Mouse (Mus musculus) liver (tissue): ENCODE measurements at regions not wholly inside any gene's neighbourhood (a gene's known extent, or its start where the extent isn't known, plus 50 kb on each side); places are given as distances from the start of the nearest gene placed in this dataset.
"Not testable (repeated sequence)": the region's sequence is repeated elsewhere in the genome, so short reads cannot be mapped to it uniquely, and the experiment has no call there.

Experiments used
- DNase-seq: peaks from one replicate; pipeline ENCODE4 v3.0.0-alpha.2; 2020; ENCODE audit warnings: mixed read lengths

DNA sequence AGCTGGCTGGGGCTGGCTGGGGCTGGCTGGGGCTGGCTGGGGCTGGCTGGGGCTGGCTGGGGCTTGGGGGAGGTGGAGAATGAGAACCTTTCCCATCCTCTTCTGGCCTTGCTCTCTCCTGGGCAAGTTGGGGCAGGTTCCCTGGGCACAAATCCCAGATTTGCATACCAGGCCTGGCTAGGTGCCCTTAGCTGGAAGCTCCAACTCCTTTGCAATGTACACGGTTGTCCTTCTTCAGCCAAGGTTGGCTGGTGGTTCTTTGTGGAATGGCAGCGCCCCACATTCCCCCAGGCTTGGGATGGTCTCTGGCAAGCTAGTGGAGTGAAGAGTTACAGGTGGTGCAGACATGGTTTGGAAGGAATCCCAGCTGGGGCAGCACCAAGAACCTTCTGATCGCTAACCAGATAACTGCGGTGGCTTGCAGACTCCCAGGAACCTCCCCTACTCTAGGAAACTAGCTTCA is 217.5 kb downstream of the Pten start:
- no peak for DNase-seq

DNA sequence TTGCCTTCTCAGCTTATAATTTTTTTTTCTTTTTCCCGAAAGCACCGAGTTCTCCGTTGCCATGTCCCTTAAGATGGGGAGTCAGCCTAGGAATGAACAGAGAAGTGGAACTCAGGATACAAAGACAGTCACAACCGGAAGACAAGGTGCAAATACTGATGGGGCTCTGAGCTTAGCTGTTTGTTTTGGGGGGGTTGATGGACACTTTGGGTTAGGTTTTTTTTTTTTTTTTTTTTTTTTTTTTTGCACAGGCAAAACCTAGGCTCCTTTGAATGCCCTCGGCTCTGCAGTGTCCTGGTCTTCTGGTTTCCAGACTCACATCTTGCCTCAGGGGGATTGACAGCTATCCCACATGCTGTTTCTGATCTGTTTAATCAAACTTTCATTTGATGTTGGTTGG is 218.0 kb downstream of the Pten start:
- DNase-seq, result no peak

DNA sequence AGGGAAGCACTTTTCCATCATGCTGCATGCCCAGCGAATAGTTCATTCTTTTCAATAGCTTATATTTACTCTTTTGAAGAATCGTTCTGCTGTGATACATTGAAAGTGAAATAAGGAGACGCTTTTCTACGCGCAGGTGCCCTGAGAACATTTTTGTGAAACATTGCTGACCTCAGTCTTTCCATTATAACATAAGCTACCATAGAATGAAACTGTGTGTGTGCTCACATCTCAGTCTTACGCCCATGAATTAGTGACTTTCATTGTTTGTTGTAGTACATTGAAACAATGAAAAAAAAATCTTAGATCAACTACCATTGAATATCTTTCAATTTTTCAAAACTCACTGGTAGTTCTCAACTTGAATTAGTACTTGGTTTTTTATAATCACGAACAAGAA is 219.2 kb downstream of the Pten start:
- DNase-seq, result no peak

DNA sequence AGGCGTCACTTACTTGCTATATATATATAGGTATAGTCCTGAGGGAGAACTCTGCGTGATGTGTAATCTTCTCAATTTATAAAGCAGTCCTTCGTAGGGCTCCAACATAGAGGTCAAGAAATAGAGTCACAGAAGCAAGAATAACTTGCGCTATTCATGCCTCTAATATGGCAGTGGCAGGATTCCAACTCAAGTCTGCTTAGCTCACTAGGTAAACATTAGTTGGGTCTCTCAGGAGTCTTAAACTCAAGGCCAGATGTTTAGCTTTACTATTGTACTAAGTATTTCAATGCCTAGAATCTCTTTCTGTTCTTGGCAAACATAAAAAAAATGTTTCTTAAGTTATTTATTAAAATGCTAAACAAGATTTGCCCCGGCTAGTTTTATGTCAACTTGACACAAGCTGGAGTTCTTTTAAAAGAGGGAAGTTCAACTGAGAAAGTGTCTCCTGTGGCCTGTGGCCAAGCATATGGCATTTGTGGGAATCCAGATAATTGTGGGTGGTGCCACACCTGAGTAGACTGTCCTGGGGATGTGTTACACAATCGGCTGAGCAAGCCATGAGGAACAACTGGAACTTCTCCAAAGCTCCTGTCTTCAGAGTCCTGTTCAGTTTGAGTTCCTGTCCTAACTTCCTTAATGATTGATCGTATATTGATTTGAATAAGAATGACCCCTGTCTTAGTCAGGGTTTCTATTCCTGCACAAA is 220.9 kb downstream of the Pten start:
- DNase-seq, result no peak

DNA sequence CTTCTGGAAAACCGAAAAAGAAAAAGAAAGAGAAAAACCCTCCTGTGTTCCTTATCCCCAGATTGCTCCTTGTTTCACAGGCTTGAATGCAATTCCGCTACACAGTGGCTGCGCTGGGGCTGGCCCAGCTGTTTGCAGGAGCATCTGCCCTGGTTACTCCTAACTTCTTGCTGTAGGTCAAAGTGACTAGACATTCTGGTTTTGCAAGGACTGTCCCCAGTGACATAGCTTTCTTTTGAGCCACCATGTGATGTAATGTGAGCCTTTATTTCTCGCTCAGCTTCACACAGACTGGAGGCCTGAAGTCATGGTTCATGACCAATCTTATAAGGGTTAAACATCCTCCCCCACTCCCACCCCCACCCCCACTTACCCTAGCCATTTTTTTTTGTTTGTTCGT is 222.8 kb downstream of the Pten start:
- DNase-seq, result no peak

DNA sequence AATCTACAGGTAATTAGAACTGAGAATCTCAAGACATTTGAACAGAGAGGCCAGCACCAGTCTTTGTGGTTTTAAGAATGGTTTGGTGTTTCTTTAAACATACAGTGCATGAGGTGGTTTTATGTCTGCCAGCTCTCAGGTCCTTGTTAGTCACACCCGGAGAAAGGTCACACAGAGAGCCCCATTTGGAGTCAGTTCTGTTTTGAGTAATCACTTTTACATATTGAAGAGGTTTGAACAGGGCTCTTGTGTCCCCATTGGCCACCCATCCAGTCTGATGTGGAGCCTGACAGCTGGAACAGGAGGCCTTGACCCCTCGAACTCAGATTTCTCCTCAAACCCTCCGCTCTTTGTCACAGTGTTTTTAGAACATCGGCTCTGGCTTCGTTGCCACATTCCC is 231.4 kb downstream of the Pten start:
- DNase-seq, result no peak

DNA sequence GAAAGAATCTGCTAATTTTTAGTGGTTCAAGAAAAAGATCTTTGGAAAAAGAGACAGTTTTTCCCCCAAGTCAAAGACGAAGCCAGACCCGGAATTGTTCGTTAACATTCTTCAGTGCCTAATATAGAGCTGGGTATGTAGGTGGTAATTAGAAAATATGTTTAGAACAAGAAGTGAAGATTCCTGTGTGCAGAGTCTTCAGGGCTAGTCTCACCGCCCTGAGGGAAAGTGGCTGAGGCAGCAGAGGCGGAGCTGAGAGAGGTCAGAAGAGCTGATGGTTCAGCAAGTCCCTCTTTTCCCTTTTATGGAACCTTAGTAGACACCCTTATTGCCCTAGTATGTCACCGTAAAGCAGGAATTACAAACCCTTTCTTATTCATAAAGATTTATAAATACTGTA is 232.0 kb downstream of the Pten start:
- no peak for DNase-seq

DNA sequence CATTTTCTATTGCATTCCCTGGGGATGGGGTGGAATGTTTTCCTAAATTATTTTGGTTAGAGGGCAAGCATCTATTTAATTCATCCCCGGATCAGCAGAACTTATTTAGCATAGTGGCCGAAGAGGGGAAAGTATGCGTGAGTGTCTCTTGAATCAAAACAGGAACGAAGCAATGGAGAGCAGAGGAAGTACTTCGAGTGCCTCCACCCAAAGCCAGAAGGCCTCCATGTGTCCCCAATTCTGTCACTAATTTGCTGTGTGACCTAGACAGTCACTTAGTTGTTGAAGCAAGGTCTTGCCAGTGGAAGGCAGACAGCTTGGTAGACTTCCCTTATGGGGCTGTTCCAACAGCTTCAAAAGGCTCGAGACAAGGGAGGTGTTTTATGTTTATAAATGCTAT is 233.3 kb downstream of the Pten start:
- DNase-seq, result no peak

DNA sequence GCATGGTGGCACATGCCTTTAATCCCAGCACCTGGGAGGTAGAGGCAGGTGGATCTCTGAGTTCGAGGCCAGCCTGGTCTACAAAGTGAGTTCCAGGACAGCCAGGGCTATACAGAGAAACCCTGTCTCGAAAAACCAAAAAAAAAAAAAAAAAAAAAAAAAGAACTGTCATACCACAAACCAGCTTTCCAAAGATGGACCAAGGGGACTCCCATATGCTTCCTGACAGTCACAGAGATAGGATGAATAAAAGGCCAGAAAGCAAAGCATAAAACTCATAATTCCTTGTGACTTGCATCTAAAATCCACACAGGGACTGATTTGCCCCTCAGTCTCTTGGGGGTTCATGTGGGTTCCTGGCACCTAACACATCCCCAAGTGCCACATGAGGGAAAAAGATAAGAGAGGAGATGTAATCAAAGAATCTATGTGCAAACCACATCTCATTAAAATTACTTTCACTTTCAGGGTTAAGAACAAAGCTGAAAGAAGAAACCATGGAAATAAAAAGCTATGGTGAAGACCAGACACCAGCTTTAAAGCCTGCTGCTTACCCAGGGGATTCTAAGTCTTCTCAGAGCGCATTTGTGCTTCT is 241.4 kb downstream of the Pten start:
- no peak for DNase-seq

DNA sequence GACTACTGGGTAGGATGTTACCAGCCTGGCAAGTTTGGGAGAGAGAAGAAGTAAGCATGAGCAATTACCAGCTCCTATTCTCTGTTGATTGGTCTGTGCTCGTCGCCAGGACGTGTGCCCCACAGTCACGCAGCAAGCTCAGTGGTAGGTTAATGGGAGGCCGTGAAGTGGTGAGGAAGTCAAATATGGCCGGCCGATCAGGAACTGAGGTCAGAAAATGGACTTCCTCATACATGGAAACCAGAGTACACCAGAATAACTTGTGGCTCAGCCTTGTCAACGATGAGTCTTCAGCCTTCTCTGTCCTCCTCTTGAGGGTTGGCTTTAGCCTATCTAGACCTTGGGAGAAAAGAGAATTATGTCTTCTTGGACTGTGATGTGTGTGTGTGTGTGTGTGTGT is 250.3 kb downstream of the Pten start:
- no peak for DNase-seq

DNA sequence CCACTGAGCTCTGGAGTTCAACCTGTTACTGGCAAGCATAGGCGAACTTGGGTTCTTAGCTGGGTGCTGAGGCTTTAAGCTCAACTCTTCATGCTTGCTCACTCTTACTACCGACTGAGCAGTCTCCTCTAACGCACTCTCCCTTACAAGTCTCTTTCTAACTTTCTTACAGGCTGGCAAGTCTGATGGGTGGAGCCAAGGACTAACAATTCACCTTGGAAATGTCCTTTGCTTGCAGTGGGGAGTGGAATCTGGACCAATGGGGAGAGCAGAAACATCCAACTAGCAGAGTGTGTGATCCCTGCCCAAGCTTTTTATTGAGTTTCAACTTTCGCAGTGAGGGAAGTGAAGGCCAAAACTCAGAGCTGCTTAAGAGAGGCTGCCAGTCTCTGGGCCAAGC is 250.8 kb downstream of the Pten start:
- no peak for DNase-seq

DNA sequence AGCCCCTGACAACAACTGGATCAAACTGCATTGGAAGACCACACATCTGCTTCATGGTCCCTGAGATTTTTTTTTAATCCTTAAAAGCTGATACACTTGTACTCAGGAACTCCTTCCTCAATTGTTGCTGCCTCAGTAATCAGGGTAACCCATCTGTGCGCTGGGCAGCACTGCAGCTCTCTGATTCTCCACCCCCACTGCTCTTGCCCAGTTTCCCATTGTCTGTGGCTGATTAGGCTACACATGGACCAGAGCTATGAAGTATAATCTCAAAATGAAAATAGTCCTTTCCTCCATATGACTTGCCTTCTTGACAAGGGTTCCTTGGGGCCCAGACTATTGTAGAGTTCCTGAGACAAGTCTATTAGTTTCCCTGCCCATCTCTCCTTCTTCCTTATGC is 251.5 kb downstream of the Pten start:
- DNase-seq, result no peak

DNA sequence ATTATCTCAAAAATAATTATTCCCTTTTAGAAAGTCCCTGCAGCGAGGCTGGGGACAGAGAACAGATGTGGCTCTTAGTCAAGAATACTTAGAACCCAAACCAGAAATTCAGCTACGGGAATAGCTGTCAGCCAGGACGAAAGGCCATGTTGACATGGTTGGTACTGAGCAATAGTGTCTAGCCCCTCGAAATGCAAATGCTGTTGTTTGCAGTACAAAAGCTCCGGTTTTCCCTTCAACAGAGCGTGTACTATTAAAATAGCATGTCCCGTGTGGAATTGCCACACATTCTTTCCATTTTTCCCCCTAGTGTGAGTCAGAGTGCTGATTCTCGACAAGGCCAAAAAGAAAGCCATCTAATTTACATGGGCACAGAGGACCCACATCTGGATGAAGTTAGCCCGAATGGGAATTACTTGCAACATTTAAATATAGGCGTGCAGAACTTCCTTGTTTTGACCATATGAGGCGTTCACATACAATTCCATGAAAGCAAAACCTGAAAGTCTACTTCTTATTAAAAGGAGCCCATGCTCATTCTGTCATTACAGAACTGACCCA is 253.7 kb downstream of the Pten start:
- DNase-seq, result no peak

DNA sequence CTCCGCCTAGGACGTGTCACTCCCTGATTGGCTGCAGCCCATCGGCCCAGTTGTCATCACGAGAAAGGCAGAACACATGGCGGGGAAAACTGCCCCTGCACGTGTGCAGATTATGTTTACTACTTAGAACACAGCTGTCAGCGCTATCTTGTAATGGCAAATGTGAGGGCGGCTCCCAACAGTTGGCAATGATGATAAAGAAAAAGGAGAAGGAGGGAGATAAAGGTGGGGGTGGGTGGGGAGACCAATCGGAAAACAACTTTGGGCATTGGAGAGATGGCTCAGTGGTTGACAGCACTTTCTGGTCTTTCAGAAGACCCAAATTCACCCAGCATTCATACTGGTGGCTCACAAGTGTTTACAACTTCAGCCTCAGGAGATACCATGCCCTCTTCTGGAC is 257.6 kb downstream of the Pten start:
- not testable (repeated sequence) for DNase-seq

DNA sequence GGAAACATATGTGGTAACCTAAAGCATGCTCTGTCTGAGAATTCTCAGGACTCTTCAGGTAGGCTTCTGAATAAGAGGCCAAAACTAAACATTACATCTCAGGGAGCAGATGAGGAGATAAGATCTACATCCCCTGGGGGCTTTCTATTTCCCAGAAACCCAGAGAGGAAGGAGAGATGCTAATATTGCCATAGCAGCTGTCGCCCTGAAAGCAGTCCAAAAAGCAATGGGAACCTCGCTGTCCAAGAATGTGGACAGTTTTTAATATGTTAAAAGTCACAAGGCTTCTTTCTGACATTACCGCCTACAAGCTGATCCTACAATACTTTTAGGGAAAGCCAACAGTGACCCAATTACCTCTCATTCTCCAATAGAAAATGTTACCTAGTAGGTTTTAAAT is 263.9 kb downstream of the Pten start:
- no peak for DNase-seq

DNA sequence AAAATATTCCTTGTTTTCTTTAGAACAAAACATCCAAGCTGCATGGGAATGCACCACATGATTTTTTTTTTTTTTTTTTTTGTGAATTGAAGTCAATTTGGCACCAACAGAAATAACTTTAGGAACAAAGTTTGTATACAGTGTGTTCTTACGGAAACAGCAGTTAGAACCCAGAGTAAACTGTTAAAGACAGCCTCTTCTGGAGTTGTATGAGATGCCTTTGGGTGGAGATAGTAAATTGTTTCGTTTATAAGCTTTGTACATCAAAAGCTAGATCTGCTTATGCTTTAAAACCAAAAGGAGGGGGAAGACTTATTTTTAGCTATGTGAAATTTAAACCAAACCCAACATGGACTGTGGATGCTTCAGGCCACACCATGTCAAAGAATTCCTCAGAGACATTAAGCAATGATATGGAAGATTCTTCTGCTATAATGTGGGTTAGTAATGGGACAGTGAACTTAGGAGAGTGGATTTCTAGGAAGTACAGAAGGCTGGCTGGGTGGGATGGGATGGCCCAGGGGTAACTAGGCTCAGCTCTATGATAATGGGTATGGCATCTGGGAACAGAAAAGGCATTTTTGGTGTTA is 265.6 kb downstream of the Pten start:
- DNase-seq, result no peak

DNA sequence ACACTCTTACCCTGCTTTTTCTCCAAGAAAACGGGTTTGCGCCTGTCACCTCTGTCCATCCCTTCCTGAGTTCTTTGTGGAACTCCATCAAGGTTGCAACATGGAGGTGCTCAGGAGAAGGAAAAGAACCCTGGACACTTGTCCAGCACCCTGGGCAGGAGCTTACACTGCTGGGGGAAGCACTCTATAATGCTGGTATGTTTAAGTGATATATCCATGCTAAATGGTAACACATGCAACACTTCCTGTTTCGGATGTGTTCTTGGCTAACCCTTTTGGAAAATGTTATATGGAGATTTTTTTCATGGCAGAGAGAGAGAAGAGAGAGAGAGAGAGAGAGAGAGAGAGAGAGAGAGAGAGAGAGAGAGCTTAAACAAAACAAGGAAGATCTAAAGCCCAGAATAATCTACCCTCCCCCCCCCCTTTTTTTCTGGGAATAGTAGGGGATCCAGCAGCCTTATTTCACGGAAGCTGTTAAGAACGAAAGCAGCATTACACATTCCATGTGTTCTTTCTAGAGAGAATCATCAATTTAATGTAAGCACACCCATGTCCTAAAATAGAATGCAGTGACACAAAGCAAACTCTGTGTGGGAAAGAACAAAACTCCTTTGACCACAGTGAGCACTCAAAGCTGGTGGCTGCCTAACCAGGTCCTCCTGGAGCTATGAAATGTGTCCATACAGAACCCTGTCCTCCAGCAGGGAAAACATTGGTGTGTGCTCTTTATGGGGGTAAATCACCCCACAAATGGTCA is 272.6 kb downstream of the Pten start:
- DNase-seq, result no peak

DNA sequence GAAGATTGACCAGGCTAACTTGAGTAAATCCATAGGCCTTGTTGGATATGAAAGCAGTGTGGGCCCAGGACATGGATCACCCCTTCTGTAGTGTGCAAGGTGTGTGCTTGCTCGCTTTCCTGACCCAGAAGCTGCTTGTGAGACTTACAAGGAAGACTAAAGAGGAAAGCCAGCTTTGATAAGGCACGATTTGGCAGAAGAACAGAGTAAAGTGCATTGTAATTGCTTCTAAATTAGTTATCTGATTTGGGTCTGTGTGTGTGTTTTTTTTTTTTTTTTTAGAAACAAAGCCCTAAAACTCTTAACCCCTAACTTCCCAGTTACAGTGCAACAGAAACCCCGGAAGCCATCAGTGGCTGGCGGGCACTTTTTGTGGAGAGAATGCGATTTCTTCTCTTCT is 283.2 kb downstream of the Pten start:
- no peak for DNase-seq

DNA sequence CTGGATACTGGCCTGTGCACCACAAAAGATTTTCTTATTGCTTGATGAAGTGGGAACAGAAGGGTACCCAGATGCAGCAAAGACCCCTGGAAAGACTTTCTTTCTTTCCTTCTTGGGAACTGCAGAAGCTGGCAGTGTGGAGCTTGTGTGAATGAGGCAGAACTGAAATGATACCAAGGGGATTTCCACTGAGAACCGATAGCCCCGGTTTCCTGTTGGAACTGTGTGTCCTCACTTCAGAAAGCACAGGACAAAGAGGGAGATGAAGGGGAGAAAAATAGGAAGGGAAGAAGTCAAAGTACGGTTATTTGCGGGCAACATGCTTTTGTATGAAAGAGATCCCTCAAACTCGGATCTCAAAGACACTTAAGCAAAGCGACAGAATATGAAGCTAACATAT is 283.7 kb downstream of the Pten start:
- no peak for DNase-seq

DNA sequence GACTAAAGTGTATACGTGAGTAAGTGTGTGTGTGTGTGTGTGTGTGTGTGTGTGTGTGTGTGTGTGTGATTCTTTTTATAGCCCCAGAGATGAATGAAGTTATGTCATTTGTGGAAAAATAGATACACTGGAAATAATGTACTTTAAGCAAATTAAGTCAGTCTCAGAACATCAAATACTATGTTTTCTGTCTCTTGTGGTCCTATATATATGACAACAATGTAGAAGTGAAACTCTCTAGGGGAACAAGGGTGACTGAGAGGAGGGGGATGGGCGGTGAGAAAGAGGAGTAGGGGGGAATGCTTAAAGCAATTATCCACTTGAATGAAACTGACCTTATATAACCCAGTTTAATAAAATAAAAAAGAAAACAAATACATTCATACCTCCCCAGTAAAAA is 285.5 kb downstream of the Pten start:
- no peak for DNase-seq

DNA sequence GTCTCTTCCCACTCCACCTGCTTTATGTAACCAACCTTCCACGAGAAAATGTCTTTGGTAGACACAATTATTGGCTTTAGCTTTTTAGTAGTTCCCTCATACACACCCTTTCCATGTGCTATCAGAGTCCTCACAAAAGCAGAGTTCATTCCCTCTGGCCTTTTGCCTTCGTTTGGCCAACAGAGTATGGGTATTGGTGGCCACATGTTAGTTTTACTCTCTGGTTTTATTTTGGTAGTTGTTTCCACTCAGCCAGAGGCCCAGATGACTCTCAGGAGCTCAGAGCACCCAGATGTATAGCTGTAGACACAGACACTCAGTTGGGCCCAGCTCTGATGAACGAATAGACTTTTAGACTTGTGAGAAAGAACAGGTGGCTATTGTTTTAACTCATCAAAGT is 286.4 kb downstream of the Pten start:
- DNase-seq, result no peak

DNA sequence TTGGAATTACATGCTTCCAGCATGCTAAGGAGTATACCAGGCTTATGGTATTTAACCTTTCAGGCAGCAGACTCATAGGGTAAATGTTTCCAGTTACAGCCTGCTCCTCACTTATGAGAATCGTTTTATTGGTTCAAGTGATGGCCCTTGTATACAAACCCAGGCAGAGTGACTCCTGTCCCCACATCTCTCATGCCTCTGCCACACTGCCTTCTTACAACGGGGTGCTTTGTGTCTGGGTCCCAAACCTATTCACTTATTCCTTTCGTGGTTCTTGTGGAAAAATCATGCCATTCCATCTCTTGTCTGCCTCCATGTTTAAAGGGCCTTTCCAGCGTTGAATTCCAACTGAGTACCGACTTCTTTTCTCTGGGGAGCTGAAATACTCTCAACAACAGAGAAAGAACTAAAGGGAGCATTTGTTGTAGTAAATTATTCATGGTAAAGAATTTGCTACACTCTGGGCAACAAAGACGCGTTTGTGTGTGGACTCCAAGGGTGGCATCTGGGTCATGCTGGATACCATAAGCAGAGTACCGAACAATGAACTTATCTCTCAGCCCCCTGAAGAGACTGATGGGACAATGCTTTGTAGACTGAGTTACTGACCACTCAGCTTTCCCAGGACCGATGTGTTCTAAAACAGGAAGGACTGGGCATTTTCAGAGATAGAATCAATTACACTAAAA is 291.6 kb downstream of the Pten start:
- DNase-seq, result no peak
